Comparison of ENCODE assay signal across 31 mouse cellular contexts in the genomic region with DNA sequence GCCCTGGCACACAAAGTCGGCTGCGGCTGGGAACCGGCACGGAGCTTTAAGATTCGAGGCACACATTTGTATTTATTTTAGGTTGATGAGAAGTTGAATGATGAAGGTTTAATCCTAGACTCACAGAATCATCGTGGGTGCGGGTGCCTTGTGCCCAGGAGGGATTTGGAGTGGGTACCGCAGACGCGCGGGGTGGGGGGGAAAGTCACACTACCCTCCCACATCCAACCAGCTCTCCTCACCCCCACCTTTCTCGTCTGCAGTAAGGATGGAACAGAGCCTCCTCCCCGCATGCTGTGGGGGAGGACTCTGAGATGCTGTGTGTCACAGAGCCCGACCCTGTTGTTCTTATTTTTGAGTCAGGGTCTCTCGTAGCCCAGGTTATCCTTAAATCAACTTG. TPM values are rescaled to one million over a fixed set of nuclear protein-coding genes. Genes with fewer than 3 reads are reported as not detected.
A peak's percentile ranks its signal among the peaks of the same experiment; 100 is the strongest.
DNase-seq lines count a peak whose midpoint lies in the region; ATAC-seq and TF ChIP-seq lines count a peak whose summit lies in the region.
"Had no signal": no experiment of that assay in that cellular context is flagged by ENCODE, and none has a peak within 500 bp of the region (broad histone marks: within the 10 kb centered on the region; RNA-seq: fewer than 3 reads in every experiment).

No protein-coding gene starts in this region.

- H3K27ac ChIP-seq in midbrain, embryonic 11.5 days (ENCODE audit: low read depth, low read length), result no peak overlapping the region
- no peak overlapping the region for H3K27ac ChIP-seq in midbrain, postnatal 0 days (ENCODE audit: low read depth, low read length)
- no peak overlapping the region for H3K27ac ChIP-seq in embryonic facial prominence, embryonic 10.5 days (replicated peaks)
- H3K27ac ChIP-seq: forebrain, embryonic 13.5 days; hindbrain, embryonic 12.5 days; hindbrain, embryonic 15.5 days had no signal

- peaks cover 11% of the 10 kb centered on the region for H3K4me1 ChIP-seq in midbrain, embryonic 11.5 days (ENCODE audit: control insufficient read depth, insufficient read depth, low read length)
- no peaks in the 10 kb centered on the region for H3K4me1 ChIP-seq in midbrain, postnatal 0 days (ENCODE audit: insufficient read depth, low read length)
- H3K4me1 ChIP-seq in E14TG2a.4 (replicated peaks; ENCODE audit: low read depth, low read length), result peaks cover 36% of the 10 kb centered on the region
- H3K4me1 ChIP-seq in embryonic facial prominence, embryonic 10.5 days, result peaks cover 15% of the 10 kb centered on the region

- no peak for DNase-seq in frontal cortex, postnatal 10 days (ENCODE audit: low spot score in 2 of 2)
- peak; percentile 87 for DNase-seq in midbrain, embryonic 11.5 days (ENCODE audit: low spot score, missing footprints)
- DNase-seq in midbrain, postnatal 0 days (ENCODE audit: low spot score), result no peak
- DNase-seq in brain, adult 2 months (ENCODE audit: low read depth, low spot score), result peak; percentile 31
- DNase-seq in embryonic facial prominence, embryonic 10.5 days (ENCODE audit: low spot score), result no peak
- DNase-seq: adrenal gland, adult 8-10 months; adrenal gland, postnatal 36 days; cerebellum, adult 11 months; cerebellum, adult 2 months; cerebellum, adult 9-11 months; cerebellum, postnatal 25 days; gastrocnemius, postnatal 25 days had no signal

- 14% methylated on average over 15 of the region's 15 CpGs for WGBS in midbrain, embryonic 11.5 days
- 20% methylated on average over 15 of the region's 15 CpGs for WGBS in midbrain, postnatal 0 days
- 13% methylated on average over 15 of the region's 15 CpGs for WGBS in embryonic facial prominence, embryonic 10.5 days

- TF ChIP-seq CTCF in midbrain, postnatal 0 days (IDR thresholded peaks at IDR 0.05), result no peak
- TF ChIP-seq CTCF in E14TG2a.4 (conservative IDR thresholded peaks at IDR 0.05; ENCODE audit: low read length), result no peak

- H3K9me3 ChIP-seq in midbrain, embryonic 11.5 days (ENCODE audit: control insufficient read depth, low read length), result no peaks in the 10 kb centered on the region
- H3K9me3 ChIP-seq in midbrain, postnatal 0 days (ENCODE audit: low read length), result no peaks in the 10 kb centered on the region
- H3K9me3 ChIP-seq in E14TG2a.4 (ENCODE audit: low read length), result no peaks in the 10 kb centered on the region
- H3K9me3 ChIP-seq in embryonic facial prominence, embryonic 10.5 days, result no peaks in the 10 kb centered on the region
- H3K9me3 ChIP-seq: embryonic facial prominence, embryonic 13.5 days; forebrain, embryonic 13.5 days; hindbrain, embryonic 12.5 days; hindbrain, embryonic 15.5 days had no signal

- H3K4me2 ChIP-seq in midbrain, embryonic 11.5 days, result no peak overlapping the region
- no peak overlapping the region for H3K4me2 ChIP-seq in midbrain, postnatal 0 days (ENCODE audit: low read depth, low read length, poor library complexity, severe bottlenecking)
- H3K4me2 ChIP-seq: forebrain, embryonic 13.5 days; heart, embryonic 11.5 days had no signal

- H3K36me3 ChIP-seq in midbrain, embryonic 11.5 days (ENCODE audit: control insufficient read depth, insufficient read depth, low read length), result no peaks in the 10 kb centered on the region
- H3K36me3 ChIP-seq in midbrain, postnatal 0 days (ENCODE audit: insufficient read depth, low read length), result no peaks in the 10 kb centered on the region
- H3K36me3 ChIP-seq in E14TG2a.4 (ENCODE audit: insufficient read depth, low read length), result no peaks in the 10 kb centered on the region
- no peaks in the 10 kb centered on the region for H3K36me3 ChIP-seq in embryonic facial prominence, embryonic 10.5 days (replicated peaks)
- H3K36me3 ChIP-seq: embryonic facial prominence, embryonic 13.5 days; hindbrain, embryonic 12.5 days; hindbrain, embryonic 15.5 days had no signal

- no peak overlapping the region for H3K4me3 ChIP-seq in midbrain, embryonic 11.5 days (ENCODE audit: low read depth, low read length)
- no peak overlapping the region for H3K4me3 ChIP-seq in midbrain, postnatal 0 days (ENCODE audit: low read depth, low read length)
- 0 out of 2 replicates have a peak overlapping the region, but pooled peaks have one; percentile 23 for H3K4me3 ChIP-seq in E14TG2a.4 (replicated peaks; ENCODE audit: low read length)
- no peak overlapping the region for H3K4me3 ChIP-seq in embryonic facial prominence, embryonic 10.5 days
- H3K4me3 ChIP-seq: erythroblast, embryonic 14.5 days; forebrain, embryonic 13.5 days; hindbrain, embryonic 12.5 days; hindbrain, embryonic 15.5 days had no signal

- ATAC-seq in frontal cortex, adult (ENCODE audit: low TSS enrichment), result peak; percentile 69; the same call in 1 of the 2 replicates
- ATAC-seq in midbrain, embryonic 11.5 days (ENCODE audit: low FRiP score), result no peak
- no peak for ATAC-seq in midbrain, postnatal 0 days (ENCODE audit: low FRiP score)
- ATAC-seq: activated CD4-positive, CD25-positive, alpha-beta regulatory T cell, adult 4 months; CD4-positive, CD25-positive, alpha-beta regulatory T cell, adult 4 months; forebrain, embryonic 13.5 days; intestine, postnatal 0 days had no signal

- peaks cover 55% of the 10 kb centered on the region for H3K27me3 ChIP-seq in midbrain, embryonic 11.5 days (ENCODE audit: control insufficient read depth, insufficient read depth, low read length)
- H3K27me3 ChIP-seq in midbrain, postnatal 0 days (ENCODE audit: insufficient read depth, low read length), result peaks cover 29% of the 10 kb centered on the region
- H3K27me3 ChIP-seq in E14TG2a.4 (ENCODE audit: insufficient read depth, low read length), result peaks cover 67% of the 10 kb centered on the region
- peaks cover 97% of the 10 kb centered on the region for H3K27me3 ChIP-seq in embryonic facial prominence, embryonic 10.5 days (replicated peaks; ENCODE audit: low read depth, poor library complexity, severe bottlenecking)

- no peak overlapping the region for H3K9ac ChIP-seq in midbrain, embryonic 11.5 days (ENCODE audit: low read length)
- no peak overlapping the region for H3K9ac ChIP-seq in midbrain, postnatal 0 days (replicated peaks; ENCODE audit: low read length, poor library complexity, severe bottlenecking)
- H3K9ac ChIP-seq: forebrain, embryonic 13.5 days; hindbrain, embryonic 12.5 days; hindbrain, embryonic 15.5 days had no signal

RNA-seq across cellular contexts. Expression of a gene that starts 18.1 kb away (rescaled TPM):
- polyA plus RNA-seq in midbrain, embryonic 11.5 days (2014; fragmentation: Nextera tagmentation; extraction: Ambion mirVana), result 3.1 and 3.4 TPM in 2 replicates
- 34.9 and 36.0 TPM in 2 replicates for total RNA-seq in midbrain, postnatal 0 days (2014; rRNA removed)
- 3.0 and 3.4 TPM in 2 replicates for polyA plus RNA-seq in midbrain, postnatal 0 days (2015; fragmentation: Nextera tagmentation; extraction: Ambion mirVana)
- polyA plus RNA-seq in embryonic facial prominence, embryonic 10.5 days (2016; fragmentation: Nextera tagmentation; extraction: Ambion mirVana), result 1.5 and 2.6 TPM in 2 replicates
- total RNA-seq: adrenal gland, adult 8-10 months; adrenal gland, postnatal 36 days; common myeloid progenitor, adult 5-6 weeks; heart, adult 8-10 months; heart, postnatal 25 days; hematopoietic stem cell, adult 5-6 weeks had no signal
- polyA plus RNA-seq: activated CD4-positive, CD25-positive, alpha-beta regulatory T cell, adult 4 months; CD4-positive, CD25-positive, alpha-beta regulatory T cell, adult 4 months; erythroblast, embryonic 14.5 days; gonadal fat pad, adult 2 months; heart, embryonic 14.5 days; heart, postnatal 0 days; intestine, embryonic 14.5 days; intestine, postnatal 0 days had no signal

Comparison
In these comparisons a context has a peak if more than half of its experiments do, and no peak if none do; other contexts are left out.
1. DNase-seq: peak in midbrain, embryonic 11.5 days (single experiment) and brain, adult 2 months (single experiment); none in frontal cortex, postnatal 10 days (0 of 2), midbrain, postnatal 0 days (single experiment) and embryonic facial prominence, embryonic 10.5 days (single experiment).